Mouse (Mus musculus) hindbrain, embryonic 15.5 days (tissue): ENCODE measurements around the gene Car10. TPM values are rescaled to one million over a fixed set of nuclear protein-coding genes. Genes with fewer than 3 reads are reported as not detected.

Experiments used
- ATAC-seq: fragments of 200-750 bp; cut with Nextera tagmentation; 2 replicates; pipeline ENCODE4 v1.8.0; 2017; ENCODE audit warnings: low read depth, moderate number of reproducible peaks, moderate TSS enrichment; ENCODE audit not compliant: low FRiP score
- H3K27ac ChIP-seq: fragments of 300-500 bp; sonication (generic); replicated peaks from 2 replicates; pipeline ENCODE4 v1.5.1; 2015; ENCODE audit warnings: mild to moderate bottlenecking, inconsistent platforms
- H3K27me3 ChIP-seq: fragments of 300-500 bp; sonication (generic); 2 replicates; pipeline ENCODE4 v1.6.1; 2015; ENCODE audit warnings: control low read depth, inconsistent platforms
- H3K36me3 ChIP-seq: fragments of 300-500 bp; sonication (generic); 2 replicates; pipeline ENCODE4 v1.6.1; 2015; ENCODE audit warnings: control low read depth, inconsistent platforms
- H3K4me1 ChIP-seq: fragments of 300-500 bp; sonication (generic); replicated peaks from 2 replicates; pipeline ENCODE4 v1.6.1; 2015; ENCODE audit warnings: control low read depth, inconsistent platforms
- H3K4me2 ChIP-seq: fragments of 300-500 bp; sonication (generic); 2 replicates; pipeline ENCODE4 v1.6.1; 2015; ENCODE audit warnings: moderate library complexity, mild to moderate bottlenecking, inconsistent platforms
- H3K4me3 ChIP-seq: fragments of 300-500 bp; sonication (generic); 2 replicates; pipeline ENCODE4 v1.5.1; 2015; ENCODE audit warnings: mild to moderate bottlenecking, inconsistent platforms
- H3K9ac ChIP-seq: fragments of 300-500 bp; sonication (generic); 2 replicates; pipeline ENCODE4 v1.6.1; 2015; ENCODE audit warnings: inconsistent platforms
- H3K9me3 ChIP-seq: fragments of 300-500 bp; sonication (generic); 2 replicates; pipeline ENCODE4 v1.6.1; 2016; ENCODE audit warnings: control low read depth, inconsistent platforms
- WGBS: fragments of 180-500 bp; shearing (Covaris S2); methylation state at CpG from one replicate; pipeline ENCODE4 v1.1.7; 2015; 5-methylcytosine and 5-hydroxymethylcytosine counted together
- polyA plus RNA-seq: library from polyadenylated mRNA; unstranded; fragments of >200 nt; fragmentation: Nextera tagmentation; extraction: Ambion mirVana; gene quantifications from 2 replicates; pipeline ENCODE4 v1.2.1, GENCODE M21; 2015

The Car10 gene
- polyA plus RNA-seq, 1 experiment from 2014 or later: 54.4 TPM

DNA sequence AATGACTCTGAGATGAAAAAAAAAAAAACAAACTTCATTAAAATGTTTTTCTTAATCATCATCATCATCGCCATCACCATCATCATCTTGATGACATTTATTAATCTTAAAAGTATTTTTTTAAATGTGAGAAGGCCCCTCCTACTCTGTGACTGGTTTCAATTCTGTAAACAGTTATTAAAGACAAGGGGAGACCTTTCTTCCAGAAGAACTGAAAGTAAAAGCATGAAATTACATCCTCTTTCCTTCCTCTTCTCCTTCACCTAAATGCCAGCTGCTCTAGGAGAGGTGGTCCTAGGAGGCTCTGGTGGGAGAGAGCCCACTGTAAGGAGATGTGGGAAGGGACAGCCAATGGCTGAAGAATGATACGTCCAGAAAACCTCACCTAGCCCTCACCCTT lies 415.0 kb downstream of the Car10 start:
- Histone ChIP-seq H3K4me3 (no peak overlapping the region), H3K4me2 (no peak overlapping the region), H3K27me3 (no peaks in the 10 kb centered on the region), H3K27ac (no peak overlapping the region), H3K9me3 (no peaks in the 10 kb centered on the region), H3K4me1 (no peaks in the 10 kb centered on the region), H3K9ac (no peak overlapping the region), H3K36me3 (no peaks in the 10 kb centered on the region)
- no peak for ATAC-seq
- WGBS: 88% methylated on average over 2 of the region's 2 CpGs

DNA sequence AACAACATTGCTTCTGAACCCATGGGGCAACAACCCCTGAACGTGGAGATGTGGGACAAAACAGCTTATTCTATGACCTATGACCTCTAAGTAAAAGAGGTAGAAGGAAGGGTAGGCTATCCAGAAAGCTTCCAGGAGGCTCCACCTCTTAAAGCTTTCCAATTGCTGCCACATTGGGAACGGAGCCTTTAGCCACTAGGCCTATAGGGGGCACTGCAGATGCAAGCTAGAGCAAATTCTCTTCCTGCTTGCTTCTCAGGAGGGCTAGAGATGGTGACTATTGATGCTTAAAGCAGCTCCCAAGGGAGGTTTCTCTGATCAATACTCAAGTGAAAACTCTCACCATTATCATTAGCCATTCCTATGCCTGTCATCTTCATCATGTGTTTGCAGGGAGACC lies 416.6 kb downstream of the Car10 start:
- Histone ChIP-seq H3K9me3 (no peaks in the 10 kb centered on the region), H3K4me2 (no peak overlapping the region), H3K27me3 (no peaks in the 10 kb centered on the region), H3K9ac (no peak overlapping the region), H3K27ac (no peak overlapping the region), H3K4me1 (no peaks in the 10 kb centered on the region), H3K4me3 (no peak overlapping the region), H3K36me3 (no peaks in the 10 kb centered on the region)
- no peak for ATAC-seq
- 24% methylated on average over 2 of the region's 2 CpGs for WGBS

DNA sequence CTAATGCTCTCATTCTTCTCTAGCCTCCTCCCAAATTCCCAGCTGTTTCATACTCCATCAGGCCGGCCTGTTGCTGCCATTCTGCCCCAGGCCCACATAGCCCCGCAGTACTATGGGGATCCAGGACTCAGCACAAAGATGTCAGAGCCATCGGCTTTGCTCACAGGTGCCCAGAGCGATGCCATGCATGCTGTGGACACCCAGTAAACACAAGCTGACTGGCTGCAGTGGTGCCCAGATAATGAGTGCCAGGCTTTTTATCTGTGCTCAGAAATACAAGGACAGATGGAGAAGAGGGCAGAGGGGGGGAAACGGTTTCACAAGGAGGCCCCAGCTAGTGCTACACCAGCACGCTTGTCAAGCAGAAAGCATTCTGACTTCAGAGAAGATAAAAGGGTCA lies 417.7 kb downstream of the Car10 start:
- 68% methylated on average over 6 of the region's 6 CpGs for WGBS
- Histone ChIP-seq H3K9me3 (no peaks in the 10 kb centered on the region), H3K4me1 (no peaks in the 10 kb centered on the region), H3K9ac (no peak overlapping the region), H3K27me3 (no peaks in the 10 kb centered on the region), H3K36me3 (no peaks in the 10 kb centered on the region), H3K4me3 (no peak overlapping the region), H3K27ac (no peak overlapping the region), H3K4me2 (no peak overlapping the region)
- ATAC-seq: no peak

DNA sequence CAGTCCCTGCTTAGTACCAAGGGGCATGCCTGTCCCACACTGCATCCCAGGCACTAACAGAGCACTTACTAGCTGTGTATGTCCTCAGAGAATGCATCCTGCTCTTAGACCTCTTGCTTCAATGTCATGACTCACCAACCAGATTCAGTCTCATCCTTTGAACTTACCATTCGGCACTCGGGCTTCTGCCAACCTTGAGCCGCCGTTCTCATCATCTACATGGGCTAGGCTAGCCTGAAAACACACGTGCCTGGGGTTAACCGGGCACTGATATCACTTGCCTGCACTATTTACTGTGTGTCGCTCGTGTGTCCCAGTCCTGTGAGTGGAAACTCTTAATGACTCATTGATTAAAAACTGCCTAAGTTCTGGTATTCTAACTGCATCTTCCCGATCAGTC lies 418.4 kb downstream of the Car10 start:
- Histone ChIP-seq H3K4me2 (no peak overlapping the region), H3K9ac (no peak overlapping the region), H3K27ac (no peak overlapping the region), H3K4me3 (no peak overlapping the region), H3K4me1 (no peaks in the 10 kb centered on the region), H3K36me3 (no peaks in the 10 kb centered on the region), H3K9me3 (no peaks in the 10 kb centered on the region), H3K27me3 (no peaks in the 10 kb centered on the region)
- ATAC-seq: no peak
- WGBS: 91% methylated on average over 9 of the region's 9 CpGs

DNA sequence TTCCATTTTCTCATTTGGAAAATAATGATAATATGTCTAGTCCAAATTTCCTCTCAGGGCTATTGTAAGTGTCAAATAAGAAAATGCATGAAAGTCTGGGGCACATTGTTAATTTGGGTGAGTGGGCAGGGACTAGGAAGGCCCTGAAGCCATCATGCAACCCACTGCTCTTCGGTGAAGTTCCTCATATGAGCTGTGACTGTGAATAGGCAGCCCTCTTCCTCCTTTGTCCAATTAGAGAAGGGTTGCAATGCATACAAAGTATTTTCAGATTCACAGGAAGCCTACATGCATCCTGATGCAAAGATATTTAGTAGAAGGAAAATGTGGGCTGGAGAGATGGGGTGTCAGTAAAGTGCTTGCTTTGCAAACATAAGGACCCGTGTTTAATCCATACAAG lies 419.1 kb downstream of the Car10 start:
- 63% methylated on average over 2 of the region's 2 CpGs for WGBS

DNA sequence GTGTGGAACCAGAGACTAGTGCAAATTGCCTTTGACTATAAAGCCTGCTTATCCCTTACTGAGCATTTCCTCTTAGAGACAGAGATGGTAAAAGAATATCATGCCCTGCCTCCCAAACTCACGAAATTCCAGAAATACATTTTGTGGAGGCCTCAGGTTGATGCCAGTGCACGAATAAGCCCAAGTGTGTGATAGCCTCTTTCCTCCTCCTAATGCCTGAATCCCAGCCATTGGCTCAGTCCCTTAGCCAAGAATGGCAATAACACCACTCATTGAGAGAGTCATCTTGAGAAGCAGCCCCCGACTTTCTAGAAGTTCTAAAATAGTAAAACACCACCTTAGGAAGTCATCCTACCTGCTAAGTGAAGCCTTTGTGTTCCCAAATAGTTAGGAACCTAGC lies 424.7 kb downstream of the Car10 start:
- Histone ChIP-seq H3K4me1 (0 out of 2 replicates have a peak, but pooled peaks cover 5% of the 10 kb centered on the region), H3K27me3 (no peaks in the 10 kb centered on the region), H3K4me2 (no peak overlapping the region), H3K4me3 (no peak overlapping the region), H3K9me3 (no peaks in the 10 kb centered on the region), H3K36me3 (no peaks in the 10 kb centered on the region), H3K9ac (no peak overlapping the region), H3K27ac (no peak overlapping the region)
- no peak for ATAC-seq
- WGBS: 83% methylated on average over 3 of the region's 3 CpGs

More for the DNA sequence above, 419.1 kb downstream of the Car10 start:
- H3K36me3 ChIP-seq: no peaks in the 10 kb centered on the region
- no peak overlapping the region for H3K9ac ChIP-seq
- H3K4me2 ChIP-seq: no peak overlapping the region
- no peaks in the 10 kb centered on the region for H3K4me1 ChIP-seq
- H3K9me3 ChIP-seq: no peaks in the 10 kb centered on the region
- ATAC-seq: no peak
- H3K27ac ChIP-seq: no peak overlapping the region
- no peak overlapping the region for H3K4me3 ChIP-seq
- H3K27me3 ChIP-seq: no peaks in the 10 kb centered on the region

DNA sequence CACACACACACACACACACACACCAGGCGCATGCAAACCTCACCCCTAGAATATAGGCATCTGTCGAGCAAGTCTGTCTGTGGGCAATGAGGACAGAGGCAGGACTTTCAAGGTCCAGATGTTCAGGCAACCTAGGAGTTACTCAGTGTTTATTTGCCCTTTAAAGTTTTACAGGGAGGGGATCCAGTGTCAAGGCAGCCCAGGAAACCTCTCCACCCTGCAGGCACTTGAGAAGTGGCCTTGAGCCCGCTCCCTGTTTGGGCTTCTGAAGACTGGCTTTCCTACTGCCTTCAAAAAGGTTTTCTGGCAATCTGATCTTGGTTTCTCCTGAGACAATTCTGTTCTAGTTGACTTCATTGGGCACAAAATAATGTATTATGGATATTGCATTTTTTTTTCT lies 428.1 kb downstream of the Car10 start:
- Histone ChIP-seq H3K9ac (no peak overlapping the region), H3K4me1 (0 out of 2 replicates have a peak, but pooled peaks cover 5% of the 10 kb centered on the region), H3K27ac (0 out of 2 replicates have a peak overlapping the region, but pooled peaks have one; percentile 30), H3K27me3 (no peaks in the 10 kb centered on the region), H3K4me2 (no peak overlapping the region), H3K4me3 (no peak overlapping the region), H3K9me3 (no peaks in the 10 kb centered on the region), H3K36me3 (no peaks in the 10 kb centered on the region)
- ATAC-seq: no peak
- 86% methylated on average over 3 of the region's 3 CpGs for WGBS

DNA sequence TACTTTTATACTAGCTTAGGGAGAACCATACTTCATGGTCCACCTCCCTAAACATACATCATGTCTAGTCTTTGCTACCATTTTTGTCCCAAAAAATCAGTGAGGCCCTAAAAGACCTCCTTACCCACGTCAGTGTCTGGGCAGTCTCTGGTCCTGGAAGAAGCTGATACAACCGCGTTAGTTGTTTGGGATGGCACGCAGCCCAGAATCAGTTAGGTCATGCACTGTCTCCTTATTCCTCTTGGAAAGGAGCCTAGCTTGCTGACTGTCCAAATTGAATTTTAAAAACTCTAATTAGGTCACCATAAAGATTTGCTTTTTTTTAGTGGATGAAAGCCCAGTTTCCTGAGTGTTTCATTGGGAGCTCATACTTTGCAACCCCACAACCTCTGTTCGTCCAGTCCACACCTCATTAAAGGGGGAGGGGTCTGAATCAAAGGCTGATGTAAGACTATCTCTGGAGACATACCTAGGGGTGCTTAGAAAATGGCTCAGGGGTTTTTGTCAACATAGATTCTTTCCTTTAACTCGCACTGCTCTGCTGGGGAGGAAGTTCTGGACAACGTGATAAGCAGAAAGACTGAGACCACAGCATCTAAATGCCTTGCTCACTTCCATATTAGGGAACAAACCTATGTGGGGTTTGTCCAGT lies 433.3 kb downstream of the Car10 start:
- Histone ChIP-seq H3K36me3 (no peaks in the 10 kb centered on the region), H3K4me3 (no peak overlapping the region), H3K27me3 (no peaks in the 10 kb centered on the region), H3K27ac (no peak overlapping the region), H3K9me3 (no peaks in the 10 kb centered on the region), H3K9ac (no peak overlapping the region), H3K4me2 (no peak overlapping the region), H3K4me1 (0 out of 2 replicates have a peak, but pooled peaks cover 4% of the 10 kb centered on the region)
- 58% methylated on average over 7 of the region's 7 CpGs for WGBS
- ATAC-seq: no peak

DNA sequence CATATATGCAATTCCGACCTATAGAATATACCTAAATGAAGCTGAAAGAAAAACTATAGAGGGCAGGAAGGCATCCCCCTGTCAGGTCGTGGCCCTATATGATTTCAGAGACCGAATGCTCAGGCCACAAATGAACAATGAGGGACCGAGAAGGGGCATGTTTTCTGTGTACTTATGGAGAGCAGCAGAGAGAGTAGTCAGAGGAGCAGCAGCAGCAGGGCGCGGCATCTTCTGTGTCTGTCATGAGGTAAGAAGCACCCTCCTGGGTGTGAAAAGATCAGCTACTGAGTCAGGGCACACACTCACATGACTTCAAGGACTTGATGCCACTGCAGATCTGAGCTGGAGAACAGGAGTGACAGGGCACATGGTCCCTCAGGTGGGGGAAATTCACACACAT lies 438.4 kb downstream of the Car10 start:
- H3K4me1 ChIP-seq: no peaks in the 10 kb centered on the region
- H3K4me3 ChIP-seq: no peak overlapping the region
- no peak overlapping the region for H3K4me2 ChIP-seq
- no peaks in the 10 kb centered on the region for H3K9me3 ChIP-seq
- H3K27me3 ChIP-seq: no peaks in the 10 kb centered on the region
- H3K36me3 ChIP-seq: no peaks in the 10 kb centered on the region
- 88% methylated on average over 6 of the region's 6 CpGs for WGBS
- no peak overlapping the region for H3K27ac ChIP-seq
- H3K9ac ChIP-seq: no peak overlapping the region
- ATAC-seq: no peak

DNA sequence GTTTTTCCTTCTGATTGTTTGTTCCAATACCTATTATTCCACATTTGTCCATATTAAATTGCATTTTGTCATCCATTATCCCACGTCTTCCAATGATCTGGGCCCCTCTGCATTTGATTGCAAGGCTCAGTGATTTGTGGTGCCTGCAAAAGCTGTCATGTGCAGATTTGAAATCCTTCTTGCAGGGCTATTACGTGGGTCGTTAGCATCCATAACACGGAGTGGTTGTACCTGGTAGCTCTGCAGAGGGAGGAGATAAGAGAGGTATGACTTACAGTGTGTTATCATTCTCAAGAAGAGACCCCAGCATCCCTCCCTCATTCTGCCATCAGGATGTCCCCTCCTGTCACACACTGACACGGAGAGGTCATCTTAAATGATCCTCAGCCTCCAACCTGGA lies 451.1 kb downstream of the Car10 start:
- Histone ChIP-seq H3K27me3 (no peaks in the 10 kb centered on the region), H3K4me2 (no peak overlapping the region), H3K4me1 (peaks cover 9% of the 10 kb centered on the region; the same call in 1 of the 2 replicates), H3K9me3 (no peaks in the 10 kb centered on the region), H3K9ac (no peak overlapping the region), H3K36me3 (no peaks in the 10 kb centered on the region), H3K27ac (peak overlapping the region; percentile 27; the same call in 1 of the 2 replicates), H3K4me3 (no peak overlapping the region)
- WGBS: 33% methylated on average over 5 of the region's 5 CpGs
- ATAC-seq: 0 out of 2 replicates have a peak, but pooled peaks have one; percentile 27

DNA sequence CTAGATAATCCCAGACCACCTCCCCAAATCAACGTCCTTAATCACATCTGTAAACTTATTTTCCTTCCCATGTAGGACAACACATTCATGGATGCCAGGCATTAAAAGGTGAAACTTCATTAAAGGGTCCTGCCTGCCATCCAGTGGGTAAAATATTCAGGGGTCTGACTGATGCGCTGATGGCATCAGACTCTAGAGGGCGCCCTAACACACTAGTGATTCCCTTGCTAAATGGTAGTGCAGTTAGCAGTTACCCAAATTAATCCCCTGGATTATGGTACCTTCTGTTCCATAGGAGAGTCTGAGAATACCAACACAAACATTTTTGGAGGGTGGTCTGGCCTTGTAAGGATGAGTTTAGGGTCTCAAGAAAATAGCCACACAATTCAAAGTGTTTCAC lies 453.1 kb downstream of the Car10 start:
- Histone ChIP-seq H3K4me1 (peaks cover 9% of the 10 kb centered on the region; the same call in 1 of the 2 replicates), H3K4me2 (no peak overlapping the region), H3K36me3 (no peaks in the 10 kb centered on the region), H3K27ac (no peak overlapping the region), H3K27me3 (no peaks in the 10 kb centered on the region), H3K4me3 (no peak overlapping the region), H3K9ac (no peak overlapping the region), H3K9me3 (no peaks in the 10 kb centered on the region)
- 6% methylated on average over 3 of the region's 3 CpGs for WGBS
- no peak for ATAC-seq

DNA sequence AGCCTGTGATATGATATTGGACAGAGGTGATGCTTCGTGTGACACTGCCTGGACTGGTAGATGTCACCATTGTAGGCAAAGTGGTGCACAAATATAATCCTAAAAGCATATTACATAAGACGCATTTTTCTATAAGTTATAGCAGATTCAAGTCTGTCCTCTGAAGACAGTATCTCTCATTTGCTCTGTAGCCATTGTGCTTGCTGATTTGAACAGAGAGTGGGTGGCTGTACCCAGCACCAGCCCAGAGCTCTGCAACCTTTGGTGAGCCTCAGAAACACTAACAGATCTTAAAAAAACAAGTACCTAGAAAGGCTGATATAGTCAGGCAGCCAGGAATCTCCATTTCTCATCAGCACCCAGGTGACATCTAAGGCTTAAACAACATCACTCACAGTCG lies 461.3 kb downstream of the Car10 start:
- Histone ChIP-seq H3K4me2 (no peak overlapping the region), H3K9me3 (no peaks in the 10 kb centered on the region), H3K27ac (no peak overlapping the region), H3K36me3 (no peaks in the 10 kb centered on the region), H3K9ac (no peak overlapping the region), H3K4me1 (peaks cover 6% of the 10 kb centered on the region), H3K27me3 (no peaks in the 10 kb centered on the region), H3K4me3 (no peak overlapping the region)
- 81% methylated on average over 3 of the region's 3 CpGs for WGBS
- no peak for ATAC-seq

DNA sequence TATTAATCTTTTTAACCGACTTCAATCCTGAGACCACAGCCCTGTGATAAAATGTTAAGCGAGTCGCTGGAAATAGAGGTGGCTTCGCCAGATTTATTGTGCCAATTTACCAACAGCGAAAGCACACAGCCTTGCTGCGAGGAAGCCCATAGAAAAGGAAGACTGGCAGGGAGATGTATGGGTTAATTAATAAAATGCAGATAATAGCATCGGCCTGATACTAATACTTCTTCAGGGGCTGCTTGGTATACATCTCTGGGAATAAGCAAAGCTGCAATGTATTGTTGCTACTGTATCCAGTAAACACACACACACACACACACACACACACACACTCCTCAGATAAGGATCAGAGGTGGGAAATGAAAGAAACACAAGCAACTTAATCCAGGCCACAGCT lies 462.7 kb downstream of the Car10 start:
- Histone ChIP-seq H3K27ac (peak overlapping the region; percentile 33; the same call in 1 of the 2 replicates), H3K4me1 (peaks cover 6% of the 10 kb centered on the region), H3K9me3 (no peaks in the 10 kb centered on the region), H3K27me3 (no peaks in the 10 kb centered on the region), H3K9ac (no peak overlapping the region), H3K4me2 (no peak overlapping the region), H3K36me3 (no peaks in the 10 kb centered on the region), H3K4me3 (no peak overlapping the region)
- peak; percentile 69 for ATAC-seq
- WGBS: 49% methylated on average over 7 of the region's 7 CpGs
